Mouse (Mus musculus): ENCODE measurements around the gene Hist1h3h. TPM values are rescaled to one million over a fixed set of nuclear protein-coding genes. Genes with fewer than 3 reads are reported as not detected.
A peak's percentile ranks its signal among the peaks of the same experiment; 100 is the strongest.

The Hist1h3h gene
- total and polyA plus RNA-seq, 3 experiments: 18.6 to 1,657 (median 21.7) TPM

GRCm38 (mm10) chr13:21697811-21698210 lies 19.6 kb upstream of the Hist1h3h start, which contains the start of gene Olfr1359:
Gene Olfr1359, plus strand, starts transcription at chr13:21698111.
- H3K4me1 ChIP-seq (ENCODE audit: control insufficient read depth in 1 of 2, insufficient read depth in 2 of 2): peaks cover 0 to 8% of the 10 kb centered on the region in 2 experiments; a peak in 1 of 4 replicates
- no peak within 1 kb of the TSS for H3K27ac ChIP-seq (ENCODE audit: insufficient read depth, low read depth)
- no peak within 1 kb of the TSS for H3K9ac ChIP-seq (ENCODE audit: insufficient read depth, low read depth)
- H3K4me2 ChIP-seq (ENCODE audit: insufficient read depth, low read depth, poor library complexity, severe bottlenecking): no peak within 1 kb of the TSS
- H3K27me3 ChIP-seq (replicated peaks): no peaks in the 10 kb centered on the region
- no peak within 1 kb of the TSS for H3K4me3 ChIP-seq (replicated peaks in 1 of 3; ENCODE audit: low read depth in 2 of 3, low read length in 2 of 3, poor library complexity in 1 of 3)
- no peaks in the 10 kb centered on the region for H3K9me3 ChIP-seq (replicated peaks; ENCODE audit: low read length)
- no peak for TF ChIP-seq KAT2A (IDR thresholded peaks at IDR 0.05; ENCODE audit: insufficient replicate concordance, low read length)
- no peak for TF ChIP-seq USF2 (conservative IDR thresholded peaks at IDR 0.05; ENCODE audit: low read depth, low read length)
- no peak for TF ChIP-seq MAZ (IDR thresholded peaks at IDR 0.05; ENCODE audit: low read depth, low read length)
- TF ChIP-seq HCFC1 (IDR thresholded peaks at IDR 0.05; ENCODE audit: low read depth, low read length): no peak
- no peak for TF ChIP-seq TCF12 (IDR thresholded peaks at IDR 0.05; ENCODE audit: low read depth, low read length)
- TF ChIP-seq GABPA (IDR thresholded peaks at IDR 0.05; ENCODE audit: insufficient replicate concordance, low read depth, low read length): no peak
- no peak for TF ChIP-seq ZMIZ1 (IDR thresholded peaks at IDR 0.05; ENCODE audit: low read depth, low read length)
- no peak for TF ChIP-seq MAFK (IDR thresholded peaks at IDR 0.05; ENCODE audit: insufficient replicate concordance, low read length)
- TF ChIP-seq BHLHE40 (IDR thresholded peaks at IDR 0.05; ENCODE audit: low read depth, low read length): no peak
- TF ChIP-seq E2F4 (IDR thresholded peaks at IDR 0.05; ENCODE audit: insufficient replicate concordance, low read depth, low read length): no peak
- TF ChIP-seq UBTF (IDR thresholded peaks at IDR 0.05; ENCODE audit: low read depth, low read length): no peak
- TF ChIP-seq USF1 (IDR thresholded peaks at IDR 0.05; ENCODE audit: low read depth, low read length): no peak
- TF ChIP-seq NELFE (IDR thresholded peaks at IDR 0.05; ENCODE audit: low read depth, low read length): no peak
- no peak for TF ChIP-seq CHD1 (IDR thresholded peaks at IDR 0.05; ENCODE audit: low read depth, low read length)
- TF ChIP-seq ZKSCAN1 (IDR thresholded peaks at IDR 0.05; ENCODE audit: borderline replicate concordance, low read depth, low read length): no peak
- no peak for TF ChIP-seq SMC3 (IDR thresholded peaks at IDR 0.05; ENCODE audit: low read depth, low read length)
- TF ChIP-seq CHD2 (IDR thresholded peaks at IDR 0.05; ENCODE audit: low read length): no peak
- in situ Hi-C loops (cut with MboI; ENCODE audit: low pct_ligation_motif_present, low pct_unique_long_range_greater_than_20kb, low sequenced_read_pairs) (no loop called here), dilution Hi-C loops (cut with MboI; ENCODE audit: extremely low pct_ligation_motif_present, extremely low pct_unique_long_range_greater_than_20kb, low sequenced_read_pairs) (no loop called here)
- H3K36me3 ChIP-seq (replicated peaks in 1 of 2; ENCODE audit: control insufficient read depth in 1 of 2, insufficient read depth in 1 of 2, low read length in 1 of 2): no peaks in the 10 kb centered on the region
- no peaks in the 10 kb centered on the region for H3K79me2 ChIP-seq (replicated peaks; ENCODE audit: control insufficient read depth, extremely low read depth, insufficient read depth, poor library complexity, severe bottlenecking)
- DNase-seq (ENCODE audit: extremely low read depth): no peak

- no peaks in the 10 kb centered on the region for H3K79me2 ChIP-seq (replicated peaks; ENCODE audit: control insufficient read depth, extremely low read depth, insufficient read depth, poor library complexity, severe bottlenecking)
- no peak overlapping the region for H3K27ac ChIP-seq (ENCODE audit: insufficient read depth, low read depth)
- H3K36me3 ChIP-seq (replicated peaks in 1 of 2; ENCODE audit: control insufficient read depth in 1 of 2, insufficient read depth in 1 of 2, low read length in 1 of 2): no peaks in the 10 kb centered on the region
- H3K4me2 ChIP-seq (ENCODE audit: insufficient read depth, low read depth, poor library complexity, severe bottlenecking): no peak overlapping the region
- TF ChIP-seq MAFK (IDR thresholded peaks at IDR 0.05; ENCODE audit: insufficient replicate concordance, low read length) (peak; percentile 96), E2F4 (IDR thresholded peaks at IDR 0.05; ENCODE audit: insufficient replicate concordance, low read depth, low read length) (no peak)
- in situ Hi-C loops (cut with MboI; ENCODE audit: low pct_ligation_motif_present, low pct_unique_long_range_greater_than_20kb, low sequenced_read_pairs) (loop anchor here (25.0 kb wide), 2 partner anchors 231 to 319 kb away; partner anchors contain the start of gene Zfp184), dilution Hi-C loops (cut with MboI; ENCODE audit: extremely low pct_ligation_motif_present, extremely low pct_unique_long_range_greater_than_20kb, low sequenced_read_pairs) (no loop called here)
- no peaks in the 10 kb centered on the region for H3K27me3 ChIP-seq (replicated peaks)
- H3K4me1 ChIP-seq (ENCODE audit: control insufficient read depth in 1 of 2, insufficient read depth in 2 of 2): peaks cover 8 to 11% of the 10 kb centered on the region in 2 experiments; a peak in 3 of 4 replicates
- no peak overlapping the region for H3K4me3 ChIP-seq (replicated peaks in 1 of 3; ENCODE audit: low read depth in 2 of 3, low read length in 2 of 3, poor library complexity in 1 of 3)
- DNase-seq (ENCODE audit: extremely low read depth): no peak
- H3K9me3 ChIP-seq (replicated peaks; ENCODE audit: low read length): no peaks in the 10 kb centered on the region
- no peak overlapping the region for H3K9ac ChIP-seq (ENCODE audit: insufficient read depth, low read depth)
Observed at GRCm38 (mm10) chr13:21706669-21707068, 10.8 kb upstream of the Hist1h3h start.

Data from CH12.LX (cell line).